ENCODE assay signal across 14 mouse cellular contexts in the genomic region with DNA sequence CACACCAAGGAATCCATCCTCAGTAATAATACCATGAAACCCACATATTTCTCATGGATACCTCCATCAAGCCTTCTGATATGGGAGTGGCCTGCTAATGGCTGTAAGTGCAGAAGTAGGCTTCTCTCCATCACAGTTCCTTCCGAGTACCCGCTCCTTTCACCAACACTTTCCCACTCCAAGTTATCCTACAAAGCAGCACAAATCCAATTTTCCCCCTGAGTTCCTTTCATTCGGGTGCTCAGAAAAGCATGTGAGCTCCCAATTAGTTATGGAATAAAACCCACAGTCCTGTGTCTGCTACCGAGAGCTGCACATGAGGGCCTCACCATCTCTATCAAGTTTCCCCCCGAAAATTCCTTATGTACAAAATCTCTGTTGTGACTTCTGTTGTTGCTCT.
"Had no signal": no experiment of that assay in that cellular context is flagged by ENCODE, and none has a peak within 500 bp of the region (broad histone marks: within the 10 kb centered on the region; RNA-seq: fewer than 3 reads in every experiment).

No protein-coding gene starts in this region.

- H3K4me1 ChIP-seq: limb, embryonic 10.5 days; liver, embryonic 15.5 days had no signal

- H3K9me3 ChIP-seq: limb, embryonic 10.5 days; liver, embryonic 15.5 days; midbrain, embryonic 10.5 days had no signal

- H3K9ac ChIP-seq: liver, embryonic 15.5 days; lung, embryonic 14.5 days had no signal

- H3K36me3 ChIP-seq: limb, embryonic 10.5 days; liver, embryonic 15.5 days; midbrain, embryonic 10.5 days had no signal

- DNase-seq: kidney, postnatal 25 days; lung, embryonic 14.5 days; lung, postnatal 10 days; lung, postnatal 4 days; midbrain, embryonic 14.5 days; right cerebral cortex, postnatal 4 days; spleen, adult 18-20 months; thymus, adult 18-20 months; thymus, postnatal 14 days had no signal

- H3K27ac ChIP-seq: left cerebral cortex, adult 2 months; limb, embryonic 10.5 days; liver, embryonic 15.5 days had no signal

- H3K4me2 ChIP-seq: liver, embryonic 11.5 days; liver, embryonic 15.5 days; lung, embryonic 14.5 days had no signal

- H3K4me3 ChIP-seq: left cerebral cortex, adult 2 months; limb, embryonic 10.5 days; liver, embryonic 15.5 days; midbrain, embryonic 10.5 days had no signal
